Mouse (Mus musculus) midbrain, embryonic 11.5 days (tissue): Measurements from ENCODE around the gene Hoxb2. TPM values are rescaled to one million over a fixed set of nuclear protein-coding genes. Genes with fewer than 3 reads are reported as not detected.

ENCODE experiments used
- ATAC-seq: fragments of 200-750 bp; cut with Nextera tagmentation; 2 replicates; pipeline ENCODE4 v1.8.0; 2017; ENCODE audit warnings: moderate TSS enrichment, moderate library complexity; ENCODE audit not compliant: low FRiP score
- DNase-seq: peaks from one replicate; pipeline ENCODE4 v3.0.0; 2015; ENCODE audit warnings: low spot score; ENCODE audit errors: missing footprints
- H3K27ac ChIP-seq: fragments of 300-500 bp; sonication (generic); 2 replicates; pipeline ENCODE4 v1.5.1; 2014; ENCODE audit warnings: low read depth, low read length
- H3K27me3 ChIP-seq: fragments of 300-500 bp; sonication (generic); 2 replicates; pipeline ENCODE4 v1.6.1; 2014; ENCODE audit warnings: mild to moderate bottlenecking, low read length, moderate library complexity, mixed read lengths; ENCODE audit not compliant: control insufficient read depth, insufficient read depth
- H3K36me3 ChIP-seq: fragments of 300-500 bp; sonication (generic); 2 replicates; pipeline ENCODE4 v1.6.1; 2014; ENCODE audit warnings: mild to moderate bottlenecking, low read length, moderate library complexity, mixed read lengths; ENCODE audit not compliant: control insufficient read depth, insufficient read depth
- H3K4me1 ChIP-seq: fragments of 300-500 bp; sonication (generic); 2 replicates; pipeline ENCODE4 v1.6.1; 2014; ENCODE audit warnings: low read length; ENCODE audit not compliant: control insufficient read depth, insufficient read depth
- H3K4me2 ChIP-seq: fragments of 300-500 bp; sonication (generic); 2 replicates; pipeline ENCODE4 v1.6.1; 2014; ENCODE audit warnings: mild to moderate bottlenecking, moderate library complexity
- H3K4me3 ChIP-seq: fragments of 300-500 bp; sonication (generic); 2 replicates; pipeline ENCODE4 v1.5.1; 2014; ENCODE audit warnings: low read depth, low read length
- H3K9ac ChIP-seq: fragments of 300-500 bp; sonication (generic); 2 replicates; pipeline ENCODE4 v1.6.1; 2014; ENCODE audit warnings: low read length
- H3K9me3 ChIP-seq: fragments of 300-500 bp; sonication (generic); 2 replicates; pipeline ENCODE4 v1.6.1; 2016; ENCODE audit warnings: low read length; ENCODE audit not compliant: control insufficient read depth
- WGBS: fragments of 180-500 bp; shearing (Covaris S2); extraction: QIAGEN DNeasy Blood & Tissue Kit; methylation state at CpG from one replicate; pipeline ENCODE4 v1.1.7; 2014; 5-methylcytosine and 5-hydroxymethylcytosine counted together
- polyA plus RNA-seq: library from polyadenylated mRNA; unstranded; fragments of >200 nt; fragmentation: Nextera tagmentation; extraction: Ambion mirVana; gene quantifications from 2 replicates; pipeline ENCODE4 v1.2.1, GENCODE M21; 2014

Gene Hoxb2
- polyA plus RNA-seq, 1 experiment from 2014 or later = not detected

GRCm38 (mm10) chr11:96352691-96353521, 2.6 kb downstream of the Hoxb2 start:
- H3K36me3 ChIP-seq = no peaks in the 10 kb centered on the region
- H3K4me2 ChIP-seq = no peak overlapping the region; the same call in 1 of the 2 replicates
- ATAC-seq = no peak
- no peak overlapping the region for H3K9ac ChIP-seq
- 0 out of 2 replicates have a peak overlapping the region, but pooled peaks have one; percentile 7 for H3K4me3 ChIP-seq
- H3K27me3 ChIP-seq = peaks cover 95% of the 10 kb centered on the region
- under 1% methylated on average over 73 of the region's 75 CpGs for WGBS
- no peak overlapping the region for H3K27ac ChIP-seq
- peak; percentile 98 for DNase-seq
- no peaks in the 10 kb centered on the region for H3K4me1 ChIP-seq
- no peaks in the 10 kb centered on the region for H3K9me3 ChIP-seq

DNA sequence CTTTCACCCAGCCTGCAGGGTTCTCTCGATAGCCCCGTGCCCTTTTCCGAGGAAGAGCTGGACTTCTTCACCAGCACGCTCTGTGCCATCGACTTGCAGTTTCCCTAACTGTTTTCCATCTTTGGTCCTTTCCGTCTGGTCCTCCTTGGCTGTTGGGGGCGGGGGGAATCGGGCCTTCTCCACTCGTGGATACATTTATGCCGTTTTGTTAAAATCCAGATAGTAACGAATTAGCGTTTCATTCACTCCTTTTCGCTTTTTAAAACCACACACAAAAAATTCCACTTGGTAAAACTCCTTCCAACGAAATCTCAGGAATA, 3.2 kb downstream of the Hoxb2 start:
- Histone ChIP-seq H3K4me1 (no peaks in the 10 kb centered on the region), H3K4me2 (no peak overlapping the region), H3K4me3 (no peak overlapping the region), H3K9me3 (no peaks in the 10 kb centered on the region), H3K27me3 (peaks cover 94% of the 10 kb centered on the region), H3K36me3 (no peaks in the 10 kb centered on the region), H3K9ac (no peak overlapping the region), H3K27ac (no peak overlapping the region)
- under 1% methylated on average over 14 of the region's 14 CpGs for WGBS
- ATAC-seq (no peak), DNase-seq (no peak)

DNA sequence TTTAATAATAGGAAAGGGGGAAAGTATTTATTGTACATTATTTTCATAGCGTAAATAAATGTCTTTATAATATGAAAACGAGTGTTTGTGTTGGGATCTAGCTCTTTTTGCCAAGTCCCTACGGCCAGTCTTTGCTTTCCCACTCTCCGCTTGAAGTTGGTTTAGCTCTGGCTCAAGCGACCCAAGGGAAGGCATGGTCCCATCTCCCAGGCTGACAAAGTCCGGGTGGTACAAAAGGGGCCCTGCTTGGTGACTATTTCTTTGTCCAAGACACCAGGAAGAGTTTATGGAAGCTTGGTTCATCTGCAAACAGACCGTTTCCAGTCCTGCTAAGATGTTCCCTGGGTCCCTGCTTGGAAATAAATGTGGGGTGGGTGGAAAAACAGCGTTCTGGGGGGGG, 3.6 kb downstream of the Hoxb2 start:
- no peaks in the 10 kb centered on the region for H3K4me1 ChIP-seq
- no peak overlapping the region for H3K4me2 ChIP-seq
- peaks cover 94% of the 10 kb centered on the region for H3K27me3 ChIP-seq
- H3K9ac ChIP-seq = no peak overlapping the region
- WGBS = 2% methylated on average over 8 of the region's 8 CpGs
- ATAC-seq = no peak
- H3K4me3 ChIP-seq = no peak overlapping the region
- no peaks in the 10 kb centered on the region for H3K9me3 ChIP-seq
- no peaks in the 10 kb centered on the region for H3K36me3 ChIP-seq
- no peak overlapping the region for H3K27ac ChIP-seq
- DNase-seq = peak; percentile 96

DNA sequence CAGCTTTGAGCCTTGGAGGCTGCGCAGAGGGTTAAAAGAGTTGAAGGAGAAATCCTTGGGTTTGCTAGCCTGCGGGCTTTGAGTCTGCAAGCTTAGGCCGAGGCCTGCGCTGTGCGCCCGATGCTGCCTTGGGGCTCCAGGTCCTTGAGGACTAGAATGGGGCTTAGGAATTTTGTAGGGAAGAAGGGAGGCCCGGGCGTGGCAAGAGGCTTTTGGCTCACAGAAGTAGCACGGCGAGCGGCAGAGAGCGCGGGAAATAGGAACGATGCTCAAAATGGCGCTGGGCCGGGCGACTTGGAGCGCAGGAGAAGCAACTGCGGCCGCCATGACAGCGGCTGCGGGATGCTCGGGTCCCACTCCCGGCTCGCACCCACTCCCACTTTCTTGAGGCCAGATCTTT, 4.1 kb downstream of the Hoxb2 start:
- peak; percentile 97 for DNase-seq
- Histone ChIP-seq H3K9ac (no peak overlapping the region), H3K4me2 (peak overlapping the region; percentile 29), H3K36me3 (no peaks in the 10 kb centered on the region), H3K9me3 (no peaks in the 10 kb centered on the region), H3K4me3 (peak overlapping the region; percentile 9; the same call in 1 of the 2 replicates), H3K4me1 (no peaks in the 10 kb centered on the region), H3K27me3 (peaks cover 92% of the 10 kb centered on the region), H3K27ac (no peak overlapping the region)
- no peak for ATAC-seq
- WGBS = under 1% methylated on average over 25 of the region's 25 CpGs

DNA sequence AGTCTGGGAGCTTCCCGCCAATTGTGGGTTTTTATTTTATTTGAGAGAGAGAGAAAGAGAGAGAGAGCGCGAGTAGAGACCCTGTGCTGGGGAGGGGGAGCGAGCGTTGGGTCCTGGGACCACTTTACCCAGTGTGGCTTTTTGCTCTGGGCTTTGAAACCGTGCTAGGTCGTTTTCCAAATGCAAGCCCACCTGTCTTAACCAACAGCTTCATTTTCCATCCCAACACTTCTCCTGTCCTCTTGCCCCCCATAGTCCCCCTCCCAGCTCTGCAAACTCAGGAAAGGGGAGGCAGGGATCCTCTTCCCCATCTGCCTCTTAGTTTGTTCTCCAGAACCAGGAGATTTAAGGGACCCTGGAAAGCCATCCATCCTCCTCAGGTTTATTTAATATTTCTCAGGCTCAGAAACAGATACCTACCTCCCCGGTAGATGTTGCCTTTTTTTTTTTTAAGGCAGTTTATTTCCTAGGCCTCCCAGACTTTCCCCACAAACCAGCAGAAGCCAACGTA, 4.5 kb downstream of the Hoxb2 start:
- H3K4me3 ChIP-seq = peak overlapping the region; percentile 9; the same call in 1 of the 2 replicates
- H3K36me3 ChIP-seq = no peaks in the 10 kb centered on the region
- DNase-seq (peak; percentile 92), ATAC-seq (no peak)
- peak overlapping the region; percentile 29 for H3K4me2 ChIP-seq
- no peak overlapping the region for H3K9ac ChIP-seq
- H3K27ac ChIP-seq = no peak overlapping the region
- 2% methylated on average over 9 of the region's 9 CpGs for WGBS
- H3K9me3 ChIP-seq = no peaks in the 10 kb centered on the region
- no peaks in the 10 kb centered on the region for H3K4me1 ChIP-seq
- H3K27me3 ChIP-seq = peaks cover 91% of the 10 kb centered on the region

DNA sequence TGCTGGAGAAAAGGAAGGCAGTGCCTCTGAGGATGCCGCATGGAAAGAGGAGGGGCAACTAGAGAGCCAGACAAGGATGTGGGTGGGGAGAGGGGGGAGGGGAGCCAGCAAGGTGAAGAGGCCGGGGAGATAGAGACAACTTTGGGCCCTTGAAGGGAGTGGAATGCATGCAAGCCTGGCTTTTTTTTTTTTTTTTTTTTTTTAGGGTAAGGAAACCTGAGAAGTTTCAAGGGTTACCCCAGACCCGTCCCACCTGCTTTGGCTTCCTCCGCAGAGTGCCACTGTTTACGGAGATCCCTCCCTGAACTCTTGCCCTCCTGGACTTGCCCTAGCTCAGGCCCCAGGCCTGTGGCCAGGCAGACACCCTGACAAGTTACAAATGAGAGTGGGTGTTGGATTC, 13.5 kb downstream of the Hoxb2 start:
- 2% methylated on average over 5 of the region's 5 CpGs for WGBS
- Histone ChIP-seq H3K36me3 (no peaks in the 10 kb centered on the region), H3K4me1 (no peaks in the 10 kb centered on the region), H3K4me3 (no peak overlapping the region), H3K27ac (no peak overlapping the region), H3K4me2 (no peak overlapping the region), H3K27me3 (peaks cover 85% of the 10 kb centered on the region), H3K9ac (no peak overlapping the region), H3K9me3 (no peaks in the 10 kb centered on the region)
- peak; percentile 78 for DNase-seq
- ATAC-seq = no peak

- no peaks in the 10 kb centered on the region for H3K4me1 ChIP-seq
- no peak within 1 kb of the TSS for H3K27ac ChIP-seq
- H3K9ac ChIP-seq = no peak within 1 kb of the TSS
- no peak within 1 kb of the TSS for H3K4me3 ChIP-seq
- ATAC-seq = no peak
- H3K4me2 ChIP-seq = no peak within 1 kb of the TSS
- peak; percentile 90 for DNase-seq
- H3K27me3 ChIP-seq = peaks cover 92% of the 10 kb centered on the region
- WGBS = 1% methylated on average over 26 of the region's 26 CpGs
- no peaks in the 10 kb centered on the region for H3K36me3 ChIP-seq
- H3K9me3 ChIP-seq = no peaks in the 10 kb centered on the region
These were observed 15.2 kb downstream of the Hoxb2 start, which contains the start of gene Hoxb1 for GRCm38 (mm10) chr11:96365441-96366091. TSS of gene Hoxb1 (plus strand) at chr11:96365752.

- no peak overlapping the region for H3K4me2 ChIP-seq
- no peaks in the 10 kb centered on the region for H3K4me1 ChIP-seq
- no peak overlapping the region for H3K27ac ChIP-seq
- no peaks in the 10 kb centered on the region for H3K9me3 ChIP-seq
- ATAC-seq (no peak), DNase-seq (peak; percentile 92)
- H3K9ac ChIP-seq = no peak overlapping the region
- no peaks in the 10 kb centered on the region for H3K36me3 ChIP-seq
- 3% methylated on average over 47 of the region's 47 CpGs for WGBS
- H3K27me3 ChIP-seq = peaks cover 97% of the 10 kb centered on the region
- H3K4me3 ChIP-seq = no peak overlapping the region
These were observed 16.0 kb downstream of the Hoxb2 start for GRCm38 (mm10) chr11:96366092-96367041.
